Mouse (Mus musculus) MEL (cell line): ENCODE data around the gene Mmgt2. TPM values are rescaled to one million over a fixed set of nuclear protein-coding genes. Genes with fewer than 3 reads are reported as not detected.
A peak's percentile ranks its signal among the peaks of the same experiment; 100 is the strongest.

ENCODE experiments used
- DNase-seq: peaks from one replicate; pipeline ENCODE4 v3.0.0; 2011; ENCODE audit warnings: low read depth, low spot score
- H3K27ac ChIP-seq: 2 replicates; pipeline ENCODE4 v1.5.1; 2012; ENCODE audit warnings: low read depth, mild to moderate bottlenecking, control low read depth, low read length, moderate library complexity; ENCODE audit not compliant: control insufficient read depth
- H3K27me3 ChIP-seq, 2 experiments: fragments of 150-350 bp in 1 of 2; sonication (generic) in 1 of 2; 2 replicates each; pipeline ENCODE4 v1.6.1; 2012; ENCODE audit warnings: low read length in 2 of 2, mild to moderate bottlenecking in 2 of 2, improper control_type of control experiment in 1 of 2, moderate library complexity in 1 of 2; ENCODE audit not compliant: insufficient read depth in 2 of 2, control insufficient read depth in 1 of 2
- H3K36me3 ChIP-seq, 2 experiments: 2 replicates each; pipeline ENCODE4 v1.6.1; 2012 to 2014; ENCODE audit warnings: low read length in 2 of 2, improper control_type of control experiment in 1 of 2, inconsistent platforms in 1 of 2, mild to moderate bottlenecking in 1 of 2; ENCODE audit not compliant: insufficient read depth in 2 of 2, control insufficient read depth in 1 of 2
- H3K4me1 ChIP-seq, 2 experiments: fragments of 150-350 bp in 1 of 2; sonication (generic) in 1 of 2; 2 replicates each; pipeline ENCODE4 v1.6.1; 2012; ENCODE audit warnings: low read length in 2 of 2, improper control_type of control experiment in 1 of 2, mild to moderate bottlenecking in 1 of 2; ENCODE audit not compliant: insufficient read depth in 2 of 2, control insufficient read depth in 1 of 2
- H3K4me3 ChIP-seq, 2 experiments: fragments of 150-350 bp in 1 of 2; sonication (generic) in 1 of 2; 2 replicates each; pipeline ENCODE4 v1.5.1; 2012; ENCODE audit warnings: low read depth in 2 of 2, low read length in 2 of 2, mild to moderate bottlenecking in 2 of 2, moderate library complexity in 2 of 2, control low read depth in 1 of 2, improper control_type of control experiment in 1 of 2; ENCODE audit not compliant: control insufficient read depth in 1 of 2, insufficient read depth in 1 of 2
- H3K79me2 ChIP-seq: 2 replicates; pipeline ENCODE4 v1.6.1; 2012; ENCODE audit warnings: mild to moderate bottlenecking, low read length, moderate library complexity; ENCODE audit not compliant: control insufficient read depth, poor library complexity, insufficient read depth
- H3K9ac ChIP-seq: 2 replicates; pipeline ENCODE4 v1.6.1; 2012; ENCODE audit warnings: low read depth, mild to moderate bottlenecking, control low read depth, low read length, moderate library complexity; ENCODE audit not compliant: control insufficient read depth, poor library complexity, severe bottlenecking
- H3K9me3 ChIP-seq: fragments of 150-350 bp; sonication (generic); replicated peaks from 2 replicates; pipeline ENCODE4 v1.6.1; 2012; ENCODE audit warnings: mild to moderate bottlenecking, low read length, improper control_type of control experiment, moderate library complexity; ENCODE audit not compliant: insufficient read depth
- BHLHE40 ChIP-seq: IDR thresholded peaks from 2 replicates; pipeline ENCODE4 v1.6.1; 2012; ENCODE audit warnings: low read depth, mild to moderate bottlenecking, inconsistent platforms, low read length, improper control_type of control experiment, borderline replicate concordance
- CHD2 ChIP-seq: IDR thresholded peaks from 2 replicates; pipeline ENCODE4 v1.6.1; 2011; ENCODE audit warnings: low read length, improper control_type of control experiment
- CTCF ChIP-seq, 3 experiments: IDR thresholded peaks in 2 of 3; conservative IDR thresholded peaks in 1 of 3; 2 replicates each; pipeline ENCODE4 v1.5.1; 2011 to 2012; ENCODE audit warnings: low read length in 3 of 3, low read depth in 2 of 3, mild to moderate bottlenecking in 2 of 3, improper control_type of control experiment in 1 of 3, inconsistent platforms in 1 of 3, mixed read lengths in 1 of 3, moderate library complexity in 1 of 3; ENCODE audit not compliant: control insufficient read depth in 1 of 3, insufficient read depth in 1 of 3, poor library complexity in 1 of 3, severe bottlenecking in 1 of 3
- E2F4 ChIP-seq: IDR thresholded peaks from 2 replicates; pipeline ENCODE4 v1.6.1; 2011; ENCODE audit warnings: low read depth, low read length, improper control_type of control experiment, borderline replicate concordance
- ELF1 ChIP-seq: IDR thresholded peaks from 2 replicates; pipeline ENCODE4 v1.6.1; 2014; ENCODE audit warnings: low read depth, mild to moderate bottlenecking, inconsistent platforms, low read length, improper control_type of control experiment, moderate library complexity
- EP300 ChIP-seq, 2 experiments: IDR thresholded peaks; 2 replicates each; pipeline ENCODE4 v1.6.1; 2011; ENCODE audit warnings: improper control_type of control experiment in 2 of 2, low read length in 2 of 2, low read depth in 1 of 2, mild to moderate bottlenecking in 1 of 2
- GABPA ChIP-seq: IDR thresholded peaks from 2 replicates; pipeline ENCODE4 v1.6.1; 2012; ENCODE audit warnings: low read depth, mild to moderate bottlenecking, inconsistent platforms, low read length, improper control_type of control experiment, moderate library complexity
- JUND ChIP-seq: IDR thresholded peaks from 2 replicates; pipeline ENCODE4 v1.6.1; 2011; ENCODE audit warnings: low read depth, mild to moderate bottlenecking, improper control_type of control experiment, low read length
- MAFK ChIP-seq: IDR thresholded peaks from 2 replicates; pipeline ENCODE4 v1.6.1; 2011; ENCODE audit warnings: low read depth, mild to moderate bottlenecking, low read length, improper control_type of control experiment, borderline replicate concordance
- MAX ChIP-seq: IDR thresholded peaks from 2 replicates; pipeline ENCODE4 v1.6.1; 2011; ENCODE audit warnings: low read length, improper control_type of control experiment
- MAZ ChIP-seq: IDR thresholded peaks from 2 replicates; pipeline ENCODE4 v1.6.1; 2012; ENCODE audit warnings: low read depth, mild to moderate bottlenecking, inconsistent platforms, low read length, improper control_type of control experiment
- NELFE ChIP-seq: IDR thresholded peaks from 2 replicates; pipeline ENCODE4 v1.6.1; 2011; ENCODE audit warnings: low read depth, low read length, improper control_type of control experiment
- POLR2A ChIP-seq, 2 experiments: IDR thresholded peaks; 2 replicates each; pipeline ENCODE4 v1.6.1; 2011 to 2012; ENCODE audit warnings: low read length in 2 of 2, mild to moderate bottlenecking in 2 of 2, control low read depth in 1 of 2, improper control_type of control experiment in 1 of 2, low read depth in 1 of 2, moderate library complexity in 1 of 2; ENCODE audit not compliant: control insufficient read depth in 1 of 2, insufficient read depth in 1 of 2, poor library complexity in 1 of 2
- POLR2AphosphoS5 ChIP-seq: IDR thresholded peaks from 2 replicates; pipeline ENCODE4 v1.6.1; 2012; ENCODE audit warnings: low read depth, borderline replicate concordance, mild to moderate bottlenecking, inconsistent platforms, low read length, moderate library complexity, mixed read lengths
- RAD21 ChIP-seq: IDR thresholded peaks from 2 replicates; pipeline ENCODE4 v1.6.1; 2011; ENCODE audit warnings: mild to moderate bottlenecking, low read depth, low read length, improper control_type of control experiment
- SIN3A ChIP-seq: IDR thresholded peaks from 2 replicates; pipeline ENCODE4 v1.6.1; 2012; ENCODE audit warnings: low read length, improper control_type of control experiment, inconsistent platforms
- TBP ChIP-seq: IDR thresholded peaks from 2 replicates; pipeline ENCODE4 v1.8.0; 2011; ENCODE audit warnings: low read depth, low read length, improper control_type of control experiment
- USF2 ChIP-seq, 2 experiments: IDR thresholded peaks; 2 replicates each; pipeline ENCODE4 v1.6.1; 2011 to 2012; ENCODE audit warnings: improper control_type of control experiment in 2 of 2, low read length in 2 of 2, borderline replicate concordance in 1 of 2, inconsistent platforms in 1 of 2, low read depth in 1 of 2, mild to moderate bottlenecking in 1 of 2; ENCODE audit not compliant: insufficient read depth in 1 of 2
- ZKSCAN1 ChIP-seq: IDR thresholded peaks from 2 replicates; pipeline ENCODE4 v1.6.1; 2012; ENCODE audit warnings: low read depth, mild to moderate bottlenecking, inconsistent platforms, low read length, improper control_type of control experiment, moderate library complexity
- polyA plus RNA-seq, 2 experiments: library from polyadenylated mRNA; stranded (reverse) in 1 of 2; unstranded in 1 of 2; fragments of >175 nt in 1 of 2; fragments of >200 nt in 1 of 2; gene quantifications; 2 replicates each; pipeline versions ENCODE4 v1.2.1 to v1.2.4; 2012; ENCODE audit warnings: low replicate concordance in 2 of 2, low read depth in 1 of 2; ENCODE audit not compliant: insufficient read length in 2 of 2, insufficient read depth in 1 of 2, missing spikeins in 1 of 2
- total RNA-seq: library from RNA; depleted of rRNA; stranded (reverse); fragments of 300-350 nt; gene quantifications from 2 replicates; pipeline ENCODE4 v1.2.3, GENCODE M21; 2012

Gene Mmgt2
- total and polyA plus RNA-seq, 3 experiments, result 24.1 to 51.9 TPM; not detected in 1

GRCm38 (mm10) chr11:62604886-62605618 is 43.4 kb upstream of the Mmgt2 start:
- Histone ChIP-seq H3K9me3 (no peaks in the 10 kb centered on the region), H3K27me3 (no peaks in the 10 kb centered on the region), H3K27ac (peak overlapping the region; percentile 99), H3K79me2 (peaks cover 25% of the 10 kb centered on the region), H3K4me1 (peaks cover 0 to 13% of the 10 kb centered on the region in 2 experiments; a peak in 2 of 4 replicates), H3K9ac (peak overlapping the region; percentile 97), H3K36me3 (peaks cover 12 to 26% of the 10 kb centered on the region in 2 experiments), H3K4me3 (peak overlapping the region; percentile 55 to 97)
- TF ChIP-seq POLR2A (IDR thresholded peaks at IDR 0.05; ENCODE audit: control insufficient read depth in 1 of 2, insufficient read depth in 1 of 2, low read depth in 1 of 2, low read length in 2 of 2, poor library complexity in 1 of 2) (peak in 1 of 2 experiments; percentile 42; a peak in 1 of 4 replicates), EP300 (IDR thresholded peaks at IDR 0.05; ENCODE audit: low read depth in 1 of 2, low read length in 2 of 2) (no peak), POLR2AphosphoS5 (0 out of 2 replicates have a peak, but pooled peaks have one; percentile 17)
- DNase-seq, result peak; percentile 78

DNA sequence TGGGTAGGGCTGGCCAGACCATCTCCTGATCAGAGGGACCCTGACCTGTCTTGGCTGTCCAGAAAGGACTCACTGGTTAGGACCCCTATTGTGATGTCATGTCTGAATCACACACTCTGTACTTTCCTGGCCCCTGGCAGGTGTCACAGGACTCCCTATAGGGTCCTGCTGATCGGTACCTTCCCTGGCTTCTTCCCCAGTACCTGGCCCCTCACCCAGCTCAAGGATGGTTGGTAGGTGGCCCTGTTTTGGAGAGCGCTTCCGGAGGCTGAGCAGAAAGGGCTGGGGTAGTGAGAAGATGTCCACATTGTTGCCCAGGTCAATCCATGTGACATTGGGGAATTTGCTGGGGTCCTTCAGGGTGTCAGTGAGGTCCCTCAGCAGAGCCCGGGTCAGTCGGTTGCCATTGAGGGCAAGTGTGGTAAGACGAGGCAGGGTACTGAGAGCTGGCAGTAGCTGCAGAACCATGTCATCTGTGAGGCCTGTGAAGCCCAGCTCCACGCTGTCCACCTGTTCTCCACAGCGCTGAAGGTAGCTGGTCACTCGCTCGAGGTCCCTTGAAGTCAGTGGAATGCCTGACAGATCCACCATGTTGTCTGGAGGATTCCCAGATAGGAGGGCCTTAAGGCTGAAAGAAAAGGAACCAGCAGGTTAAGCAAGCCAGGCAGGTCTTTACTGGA is 42.7 kb upstream of the Mmgt2 start:
- Histone ChIP-seq H3K36me3 (peaks cover 12 to 26% of the 10 kb centered on the region in 2 experiments), H3K4me3 (peak overlapping the region in 1 of 2 experiments; percentile 97; a peak in 2 of 4 replicates), H3K27ac (peak overlapping the region; percentile 99), H3K9ac (peak overlapping the region; percentile 97), H3K9me3 (no peaks in the 10 kb centered on the region), H3K27me3 (no peaks in the 10 kb centered on the region), H3K79me2 (peaks cover 25% of the 10 kb centered on the region), H3K4me1 (peaks cover 0 to 13% of the 10 kb centered on the region in 2 experiments; a peak in 2 of 4 replicates)
- peak; percentile 83 for DNase-seq
- TF ChIP-seq TBP (peak; percentile 38; the same call in 1 of the 2 replicates), POLR2AphosphoS5 (peak; percentile 85), ELF1 (no peak), SIN3A (no peak), POLR2A (IDR thresholded peaks at IDR 0.05; ENCODE audit: control insufficient read depth in 1 of 2, insufficient read depth in 1 of 2, low read depth in 1 of 2, low read length in 2 of 2, poor library complexity in 1 of 2) (peak; percentile 73 to 88; a peak in 3 of 4 replicates)

- H3K9me3 ChIP-seq, result no peaks in the 10 kb centered on the region
- no peak overlapping the region for H3K9ac ChIP-seq
- H3K79me2 ChIP-seq, result peaks cover 25% of the 10 kb centered on the region
- no peak for TF ChIP-seq MAX
- TF ChIP-seq CHD2, result no peak
- no peak for TF ChIP-seq ZKSCAN1
- no peak for TF ChIP-seq E2F4
- no peak for TF ChIP-seq JUND
- no peak for TF ChIP-seq GABPA
- TF ChIP-seq MAFK, result no peak
- TF ChIP-seq RAD21, result no peak
- TF ChIP-seq BHLHE40, result no peak
- 0 out of 2 replicates have a peak, but pooled peaks have one; percentile 66 for TF ChIP-seq POLR2AphosphoS5
- TF ChIP-seq CTCF (IDR thresholded peaks at IDR 0.05 in 2 of 3, conservative IDR thresholded peaks at IDR 0.05 in 1 of 3; ENCODE audit: control insufficient read depth in 1 of 3, insufficient read depth in 1 of 3, low read depth in 2 of 3, low read length in 3 of 3, poor library complexity in 1 of 3, severe bottlenecking in 1 of 3), result no peak
- no peak for TF ChIP-seq NELFE
- peak in 1 of 2 experiments; percentile 22; a peak in 2 of 4 replicates for TF ChIP-seq POLR2A (IDR thresholded peaks at IDR 0.05; ENCODE audit: control insufficient read depth in 1 of 2, insufficient read depth in 1 of 2, low read depth in 1 of 2, low read length in 2 of 2, poor library complexity in 1 of 2)
- no peak for TF ChIP-seq USF2 (IDR thresholded peaks at IDR 0.05; ENCODE audit: borderline replicate concordance in 1 of 2, insufficient read depth in 1 of 2, low read depth in 1 of 2, low read length in 2 of 2)
- TF ChIP-seq MAZ, result no peak
- H3K27ac ChIP-seq, result peak overlapping the region; percentile 99; the same call in 1 of the 2 replicates
- no peak overlapping the region for H3K4me3 ChIP-seq
- no peak for DNase-seq
- peaks cover 0 to 9% of the 10 kb centered on the region in 2 experiments; a peak in 2 of 4 replicates for H3K4me1 ChIP-seq
- peaks cover 12 to 22% of the 10 kb centered on the region in 2 experiments for H3K36me3 ChIP-seq
- no peaks in the 10 kb centered on the region for H3K27me3 ChIP-seq
Measured at GRCm38 (mm10) chr11:62606299-62607169, 41.9 kb upstream of the Mmgt2 start.
